Mouse (Mus musculus) kidney, adult 2 months (tissue): ENCODE measurements around the gene Fis1.

Experiments used
- CTCF ChIP-seq: fragments of 200-500 bp; conservative IDR thresholded peaks from 2 replicates; pipeline ENCODE4 v1.5.1; 2011; ENCODE audit warnings: low read depth, mild to moderate bottlenecking, control low read depth, low read length, moderate library complexity, mixed read lengths; ENCODE audit not compliant: insufficient read depth, insufficient read length
- POLR2A ChIP-seq: fragments of 200-500 bp; IDR thresholded peaks from one replicate; pipeline ENCODE4 v1.6.1; 2011; ENCODE audit warnings: low read depth, low read length, control low read depth

DNA sequence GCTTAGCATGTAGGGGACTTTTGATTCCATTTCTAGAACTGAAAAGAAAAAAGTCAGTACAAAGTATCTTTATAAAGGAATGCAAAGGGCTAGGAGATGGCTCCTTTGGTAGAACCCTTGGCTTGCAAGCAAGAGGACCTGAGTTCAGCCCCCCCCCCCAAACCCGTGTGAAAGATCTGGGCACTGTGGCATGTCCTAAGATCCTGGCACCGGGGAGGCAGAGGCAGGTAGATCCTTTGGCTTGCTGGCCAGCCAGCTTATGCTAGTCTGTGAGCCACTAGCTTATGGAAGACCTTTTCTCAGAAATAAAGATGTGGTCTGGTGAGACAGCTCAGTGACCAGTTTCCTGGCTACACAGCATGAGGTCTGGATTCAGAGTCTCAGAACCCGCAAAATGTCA is 38.9 kb upstream of the Fis1 start:
- TF ChIP-seq POLR2A (no peak), CTCF (no peak)
